Comparison of ENCODE assay signal across 8 mouse cellular contexts in the genomic region with DNA sequence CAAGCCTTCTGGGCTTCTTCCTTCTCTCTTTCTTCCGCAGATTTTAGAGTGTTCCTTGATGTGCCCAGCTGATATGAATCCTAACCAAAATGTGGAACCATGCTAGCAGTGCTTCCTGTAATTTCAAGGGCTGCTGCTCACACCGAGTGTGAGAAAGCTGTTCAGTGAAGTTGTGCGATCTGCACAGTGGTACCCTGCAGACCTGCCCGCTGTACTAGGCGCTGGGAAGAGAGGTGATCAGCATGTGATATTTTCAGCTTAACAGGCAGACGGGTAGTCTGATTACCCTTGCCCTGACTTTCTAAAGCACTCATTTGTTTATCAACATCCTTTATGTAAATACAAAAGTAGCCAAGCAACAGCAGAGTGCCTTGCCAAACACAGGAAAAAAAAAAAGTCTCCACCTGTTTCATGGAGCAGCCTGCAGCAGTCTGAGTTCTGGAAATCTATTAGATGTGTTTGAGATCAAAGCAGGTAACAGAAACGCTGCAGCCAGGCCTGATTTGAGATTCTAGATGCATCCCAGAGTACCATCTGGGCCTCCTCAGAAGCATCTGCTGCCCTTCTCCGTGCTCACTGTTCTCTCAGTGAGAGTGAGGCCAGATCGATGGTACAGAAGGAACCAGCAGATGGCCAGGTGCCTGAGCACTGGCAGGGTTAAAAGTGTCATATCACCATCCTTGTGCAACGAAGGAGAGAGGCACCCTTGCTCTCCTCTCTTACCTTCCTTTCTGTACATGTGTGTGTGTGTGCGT.
DNase-seq lines count a peak whose midpoint lies in the region; ATAC-seq and TF ChIP-seq lines count a peak whose summit lies in the region.

No protein-coding gene starts in this region.

- ATAC-seq in frontal cortex, adult (ENCODE audit: low TSS enrichment) = peak; percentile 47
- peak; percentile 89 for ATAC-seq in hindbrain, postnatal 0 days
- peak; percentile 80 for ATAC-seq in midbrain, embryonic 15.5 days (replicated peaks)
- ATAC-seq in granulocyte monocyte progenitor cell, adult 5-6 weeks (replicated peaks; ENCODE audit: poor library complexity, severe bottlenecking) = no peak

- H3K9me3 ChIP-seq in hindbrain, postnatal 0 days (ENCODE audit: low read length) = no peaks in the 10 kb centered on the region
- H3K9me3 ChIP-seq in midbrain, embryonic 15.5 days = no peaks in the 10 kb centered on the region

- peak overlapping the region; percentile 56 for H3K27ac ChIP-seq in hindbrain, postnatal 0 days
- peak overlapping the region; percentile 59; the same call in 1 of the 2 replicates for H3K27ac ChIP-seq in midbrain, embryonic 15.5 days

- WGBS in hindbrain, postnatal 0 days = 20% methylated on average over 11 of the region's 11 CpGs
- WGBS in midbrain, embryonic 15.5 days = 25% methylated on average over 11 of the region's 11 CpGs

- no peaks in the 10 kb centered on the region for H3K36me3 ChIP-seq in hindbrain, postnatal 0 days (ENCODE audit: insufficient read depth, low read length)
- no peaks in the 10 kb centered on the region for H3K36me3 ChIP-seq in midbrain, embryonic 15.5 days (replicated peaks)

- peaks cover 14% of the 10 kb centered on the region for H3K4me1 ChIP-seq in hindbrain, postnatal 0 days (ENCODE audit: insufficient read depth, low read length)
- H3K4me1 ChIP-seq in midbrain, embryonic 15.5 days = peaks cover 18% of the 10 kb centered on the region

- no peak overlapping the region for H3K4me3 ChIP-seq in hindbrain, postnatal 0 days (ENCODE audit: low read length)
- no peak overlapping the region for H3K4me3 ChIP-seq in midbrain, embryonic 15.5 days

- no peaks in the 10 kb centered on the region for H3K27me3 ChIP-seq in hindbrain, postnatal 0 days (ENCODE audit: insufficient read depth, low read length)
- no peaks in the 10 kb centered on the region for H3K27me3 ChIP-seq in midbrain, embryonic 15.5 days (replicated peaks)

- no peak overlapping the region for H3K4me2 ChIP-seq in hindbrain, postnatal 0 days (ENCODE audit: low read depth, low read length)
- H3K4me2 ChIP-seq in midbrain, embryonic 15.5 days = no peak overlapping the region

- no peak for TF ChIP-seq CTCF in hindbrain, postnatal 0 days (IDR thresholded peaks at IDR 0.05; ENCODE audit: low read depth)

- DNase-seq in frontal cortex, postnatal 25 days (ENCODE audit: low spot score in 2 of 2) = no peak
- DNase-seq in cerebellum, postnatal 25 days = peak; percentile 21 to 54
- DNase-seq in hindbrain, postnatal 0 days (ENCODE audit: low spot score) = peak; percentile 81
- DNase-seq in adrenal gland, adult 8-10 months = no peak
- no peak for DNase-seq in lung, postnatal 4 days

- H3K9ac ChIP-seq in hindbrain, postnatal 0 days (replicated peaks; ENCODE audit: low read length) = no peak overlapping the region
- no peak overlapping the region for H3K9ac ChIP-seq in midbrain, embryonic 15.5 days

Comparison
In these comparisons a context has a peak if more than half of its experiments do, and no peak if none do; other contexts are left out.
1. DNase-seq: peak in cerebellum, postnatal 25 days (2 of 2) and hindbrain, postnatal 0 days (single experiment); none in frontal cortex, postnatal 25 days (0 of 2), adrenal gland, adult 8-10 months (single experiment) and lung, postnatal 4 days (0 of 2).